Mouse (Mus musculus) embryonic facial prominence, embryonic 12.5 days (tissue): ENCODE results near the gene Ipo8. TPM values are rescaled to one million over a fixed set of nuclear protein-coding genes. Genes with fewer than 3 reads are reported as not detected.
A peak's percentile ranks its signal among the peaks of the same experiment; 100 is the strongest.

Source experiments
- ATAC-seq: fragments of 200-750 bp; cut with Nextera tagmentation; 2 replicates; pipeline ENCODE4 v1.8.0; 2017; ENCODE audit not compliant: insufficient number of reproducible peaks, insufficient read depth, low FRiP score, low TSS enrichment
- H3K27ac ChIP-seq: fragments of 300-500 bp; sonication (generic); 2 replicates; pipeline ENCODE4 v1.5.1; 2016; ENCODE audit warnings: mild to moderate bottlenecking
- H3K27me3 ChIP-seq: fragments of 300-500 bp; sonication (generic); 2 replicates; pipeline ENCODE4 v1.6.1; 2016; ENCODE audit warnings: mild to moderate bottlenecking, moderate library complexity
- H3K36me3 ChIP-seq: fragments of 300-500 bp; sonication (generic); 2 replicates; pipeline ENCODE4 v1.6.1; 2016; ENCODE audit warnings: mild to moderate bottlenecking
- H3K4me1 ChIP-seq: fragments of 300-500 bp; sonication (generic); 2 replicates; pipeline ENCODE4 v1.6.1; 2016
- H3K4me2 ChIP-seq: fragments of 300-500 bp; sonication (generic); replicated peaks from 2 replicates; pipeline ENCODE4 v1.6.1; 2016; ENCODE audit warnings: mild to moderate bottlenecking, moderate library complexity
- H3K4me3 ChIP-seq: fragments of 300-500 bp; sonication (generic); 2 replicates; pipeline ENCODE4 v1.5.1; 2016; ENCODE audit warnings: mild to moderate bottlenecking
- H3K9ac ChIP-seq: fragments of 300-500 bp; sonication (generic); 2 replicates; pipeline ENCODE4 v1.6.1; 2016; ENCODE audit warnings: mild to moderate bottlenecking, moderate library complexity
- H3K9me3 ChIP-seq: fragments of 300-500 bp; sonication (generic); 2 replicates; pipeline ENCODE4 v1.6.1; 2016; ENCODE audit warnings: mild to moderate bottlenecking, moderate library complexity
- WGBS: fragments of 180-500 bp; shearing (Covaris S2); methylation state at CpG from one replicate; pipeline ENCODE4 v1.1.7; 2016; 5-methylcytosine and 5-hydroxymethylcytosine counted together
- polyA plus RNA-seq: library from polyadenylated mRNA; unstranded; fragments of >200 nt; fragmentation: Nextera tagmentation; extraction: Ambion mirVana; gene quantifications from 2 replicates; pipeline ENCODE4 v1.2.1, GENCODE M21; 2016

The Ipo8 gene
- polyA plus RNA-seq, 1 experiment from 2014 or later = 31.3 TPM

DNA sequence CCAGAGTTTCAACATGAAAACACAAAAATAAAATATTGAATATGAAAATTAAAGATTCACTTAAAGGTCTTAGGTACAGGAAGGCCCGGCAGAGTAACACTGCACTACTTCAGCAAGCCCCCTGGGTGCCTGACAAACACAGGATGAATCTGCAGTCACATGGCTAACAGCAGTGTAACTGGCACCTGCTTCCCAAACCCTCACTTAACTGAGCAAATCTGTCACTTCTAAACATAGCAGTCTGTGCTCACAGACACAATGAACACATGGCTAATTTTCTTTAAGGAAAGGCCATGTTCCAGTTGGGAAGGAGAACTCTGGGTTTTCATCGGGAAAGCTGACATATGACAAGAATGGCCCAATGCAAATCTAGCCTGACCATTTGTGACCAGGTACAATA lies 36.1 kb downstream of the Ipo8 start:
- Histone ChIP-seq H3K4me1 (no peaks in the 10 kb centered on the region), H3K9me3 (no peaks in the 10 kb centered on the region), H3K4me2 (no peak overlapping the region), H3K27ac (no peak overlapping the region), H3K27me3 (no peaks in the 10 kb centered on the region), H3K36me3 (peaks cover 41% of the 10 kb centered on the region), H3K4me3 (no peak overlapping the region), H3K9ac (no peak overlapping the region)
- ATAC-seq = no peak
- 84% methylated on average over 2 of the region's 2 CpGs for whole genome bisulfite sequencing

DNA sequence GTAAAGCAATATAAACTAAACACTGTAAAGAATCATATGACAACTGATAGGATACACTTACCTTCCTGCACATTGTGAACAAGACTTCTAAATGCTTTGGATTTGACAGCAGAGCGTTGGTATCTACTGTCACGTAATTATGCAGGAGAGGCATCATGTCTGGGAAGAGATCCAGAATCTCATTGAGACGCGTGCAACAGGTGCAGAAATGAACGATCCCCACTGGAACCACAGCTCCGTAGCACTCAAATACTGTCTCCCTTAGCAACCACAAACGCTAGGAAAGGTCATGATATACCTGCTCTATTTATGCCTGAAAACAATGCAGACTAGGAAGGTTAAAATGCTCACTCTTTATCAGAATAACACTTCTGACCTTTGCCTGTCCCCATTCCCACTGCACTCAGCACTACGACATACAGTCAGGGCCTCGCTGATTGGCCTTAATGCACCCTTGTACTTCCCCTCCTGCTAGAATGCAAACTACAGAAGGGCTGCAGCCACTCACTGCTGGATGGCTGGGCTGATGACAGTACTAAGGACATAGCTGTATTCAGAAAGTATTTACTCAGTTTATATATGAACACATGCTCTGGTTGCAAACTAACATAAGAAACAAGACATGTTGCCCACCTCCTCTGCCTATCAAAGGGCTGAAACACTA lies 42.1 kb downstream of the Ipo8 start:
- H3K4me3 ChIP-seq = no peak overlapping the region
- H3K9me3 ChIP-seq = no peaks in the 10 kb centered on the region
- no peaks in the 10 kb centered on the region for H3K4me1 ChIP-seq
- no peak for ATAC-seq
- H3K9ac ChIP-seq = no peak overlapping the region
- H3K27ac ChIP-seq = no peak overlapping the region
- H3K4me2 ChIP-seq = no peak overlapping the region
- WGBS = 94% methylated on average over 9 of the region's 9 CpGs
- no peaks in the 10 kb centered on the region for H3K27me3 ChIP-seq
- H3K36me3 ChIP-seq = peaks cover 53% of the 10 kb centered on the region

DNA sequence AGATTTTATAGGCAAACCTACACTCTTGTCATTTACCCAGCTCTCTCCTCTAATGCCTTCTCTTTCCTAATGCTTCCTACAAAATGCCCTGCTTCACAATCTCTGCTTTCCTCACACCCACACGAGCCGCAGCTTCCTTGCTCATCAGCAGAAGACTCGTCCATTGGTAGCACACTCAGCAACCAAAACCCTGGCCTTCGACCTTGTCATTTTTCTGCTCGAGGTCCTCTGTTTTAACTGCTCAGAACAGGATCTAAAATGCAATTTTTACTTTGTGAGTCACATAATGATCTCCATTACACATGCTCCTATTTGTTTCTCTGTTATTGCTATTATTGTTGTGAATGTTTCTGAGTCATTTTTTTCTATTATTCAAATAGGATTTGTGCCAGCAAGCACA lies 45.1 kb downstream of the Ipo8 start:
- Histone ChIP-seq H3K9ac (no peak overlapping the region), H3K9me3 (no peaks in the 10 kb centered on the region), H3K36me3 (peaks cover 62% of the 10 kb centered on the region), H3K4me1 (no peaks in the 10 kb centered on the region), H3K4me3 (no peak overlapping the region), H3K27me3 (no peaks in the 10 kb centered on the region), H3K27ac (no peak overlapping the region), H3K4me2 (no peak overlapping the region)
- ATAC-seq = no peak
- 93% methylated on average over 5 of the region's 5 CpGs for WGBS

- H3K4me3 ChIP-seq = no peak overlapping the region
- H3K9me3 ChIP-seq = no peaks in the 10 kb centered on the region
- no peaks in the 10 kb centered on the region for H3K4me1 ChIP-seq
- H3K4me2 ChIP-seq = no peak overlapping the region
- 94% methylated on average over 9 of the region's 9 CpGs for WGBS
- H3K27me3 ChIP-seq = no peaks in the 10 kb centered on the region
- ATAC-seq = no peak
- H3K9ac ChIP-seq = no peak overlapping the region
- H3K27ac ChIP-seq = no peak overlapping the region
- H3K36me3 ChIP-seq = peaks cover 59% of the 10 kb centered on the region
These were observed 46.8 kb downstream of the Ipo8 start for GRCm38 (mm10) chr6:148784418-148784817.

DNA sequence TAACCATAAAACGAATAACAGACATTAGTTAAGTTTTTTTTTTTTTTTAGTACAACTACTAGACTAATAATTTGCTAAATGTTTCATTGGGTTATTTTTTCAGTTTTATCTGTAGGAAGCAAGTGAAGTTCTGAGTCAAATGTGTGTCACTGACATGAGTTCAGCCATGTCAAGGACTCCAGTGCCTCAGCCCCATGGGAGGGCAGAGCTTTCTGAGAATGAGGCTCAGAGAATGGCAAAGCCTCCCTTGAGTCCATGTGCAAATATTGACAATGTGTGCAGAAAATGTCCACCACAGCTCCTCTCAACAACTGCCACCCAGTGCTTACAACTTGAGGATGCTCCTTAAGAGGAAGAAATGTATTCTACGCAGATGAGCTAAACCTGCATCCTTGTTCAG lies 55.0 kb downstream of the Ipo8 start:
- Histone ChIP-seq H3K36me3 (peaks cover 52% of the 10 kb centered on the region), H3K4me3 (no peak overlapping the region), H3K4me2 (no peak overlapping the region), H3K4me1 (no peaks in the 10 kb centered on the region), H3K27me3 (no peaks in the 10 kb centered on the region), H3K9ac (no peak overlapping the region), H3K9me3 (no peaks in the 10 kb centered on the region), H3K27ac (no peak overlapping the region)
- WGBS = 98% methylated on average over 2 of the region's 2 CpGs
- no peak for ATAC-seq

GRCm38 (mm10) chr6:148771423-148771822 lies 59.8 kb downstream of the Ipo8 start:
- no peaks in the 10 kb centered on the region for H3K9me3 ChIP-seq
- H3K27me3 ChIP-seq = no peaks in the 10 kb centered on the region
- H3K27ac ChIP-seq = no peak overlapping the region
- no peak overlapping the region for H3K4me2 ChIP-seq
- no peak overlapping the region for H3K4me3 ChIP-seq
- 87% methylated on average over 3 of the region's 3 CpGs for WGBS
- H3K36me3 ChIP-seq = peaks cover 33% of the 10 kb centered on the region
- no peaks in the 10 kb centered on the region for H3K4me1 ChIP-seq
- no peak for ATAC-seq
- H3K9ac ChIP-seq = no peak overlapping the region

DNA sequence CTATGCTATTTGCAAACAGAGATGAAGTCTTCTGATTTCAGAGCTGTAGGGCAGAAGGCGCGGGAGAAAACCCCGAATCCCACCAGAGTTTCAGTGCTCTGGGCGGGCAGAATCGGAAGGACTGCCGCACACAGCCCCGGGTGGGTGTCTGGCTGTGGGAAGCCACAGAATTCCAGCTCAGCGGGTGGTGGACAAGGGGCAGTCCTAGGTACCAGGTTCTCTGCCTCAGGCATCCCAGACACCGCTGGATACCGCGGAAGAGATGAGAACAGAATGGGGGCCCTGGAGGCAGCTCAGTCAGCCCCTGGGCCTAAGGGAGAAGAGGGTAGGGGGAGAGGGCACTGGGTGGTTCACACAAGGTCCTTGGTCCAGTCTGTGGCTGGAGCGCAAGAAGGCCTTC lies 62.8 kb downstream of the Ipo8 start:
- H3K4me3 ChIP-seq = no peak overlapping the region
- H3K9ac ChIP-seq = no peak overlapping the region
- ATAC-seq = peak; percentile 41; the same call in 1 of the 2 replicates
- H3K27ac ChIP-seq = no peak overlapping the region
- no peaks in the 10 kb centered on the region for H3K27me3 ChIP-seq
- H3K4me1 ChIP-seq = no peaks in the 10 kb centered on the region
- no peak overlapping the region for H3K4me2 ChIP-seq
- H3K36me3 ChIP-seq = peaks cover 9% of the 10 kb centered on the region; the same call in 1 of the 2 replicates
- 78% methylated on average over 12 of the region's 12 CpGs for WGBS
- H3K9me3 ChIP-seq = no peaks in the 10 kb centered on the region

- Histone ChIP-seq H3K27me3 (no peaks in the 10 kb centered on the region), H3K4me1 (no peaks in the 10 kb centered on the region), H3K27ac (no peak overlapping the region), H3K9ac (no peak overlapping the region), H3K4me2 (no peak overlapping the region), H3K36me3 (peaks cover 4% of the 10 kb centered on the region; the same call in 1 of the 2 replicates), H3K4me3 (no peak overlapping the region), H3K9me3 (no peaks in the 10 kb centered on the region)
- ATAC-seq = no peak
These were observed 64.0 kb downstream of the Ipo8 start for GRCm38 (mm10) chr6:148767228-148767627.

GRCm38 (mm10) chr6:148761967-148762712 lies 69.1 kb downstream of the Ipo8 start:
- no peak overlapping the region for H3K4me2 ChIP-seq
- no peaks in the 10 kb centered on the region for H3K27me3 ChIP-seq
- H3K9me3 ChIP-seq = no peaks in the 10 kb centered on the region
- WGBS = 84% methylated on average over 3 of the region's 3 CpGs
- H3K9ac ChIP-seq = no peak overlapping the region
- no peaks in the 10 kb centered on the region for H3K36me3 ChIP-seq
- H3K27ac ChIP-seq = no peak overlapping the region
- no peak for ATAC-seq
- H3K4me1 ChIP-seq = no peaks in the 10 kb centered on the region
- no peak overlapping the region for H3K4me3 ChIP-seq

DNA sequence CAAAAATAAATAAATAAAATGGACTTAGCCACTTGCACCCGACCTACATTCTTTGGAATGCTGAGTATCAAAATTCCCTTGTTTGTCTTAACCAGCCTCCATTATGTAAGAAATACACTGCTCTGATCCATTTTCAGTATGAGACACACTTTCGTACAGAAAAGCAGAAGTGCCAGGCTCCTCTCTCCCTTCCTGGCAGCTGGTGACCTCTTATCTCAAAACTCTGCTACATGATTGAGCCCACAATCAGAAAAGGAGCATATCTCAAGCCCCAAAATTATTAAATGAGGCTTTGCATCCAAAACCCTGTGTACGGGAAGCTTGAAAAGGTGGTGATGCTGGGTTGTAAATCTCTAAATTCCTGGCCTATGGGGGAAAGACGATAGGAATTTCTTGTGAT lies 69.8 kb downstream of the Ipo8 start:
- Histone ChIP-seq H3K27me3 (no peaks in the 10 kb centered on the region), H3K27ac (no peak overlapping the region), H3K9ac (no peak overlapping the region), H3K4me3 (no peak overlapping the region), H3K9me3 (no peaks in the 10 kb centered on the region), H3K4me2 (no peak overlapping the region), H3K36me3 (no peaks in the 10 kb centered on the region), H3K4me1 (no peaks in the 10 kb centered on the region)
- no peak for ATAC-seq
- 78% methylated on average over 4 of the region's 4 CpGs for WGBS

GRCm38 (mm10) chr6:148756535-148756934 lies 74.7 kb downstream of the Ipo8 start:
- ATAC-seq = no peak
- no peaks in the 10 kb centered on the region for H3K4me1 ChIP-seq
- no peak overlapping the region for H3K4me2 ChIP-seq
- no peak overlapping the region for H3K27ac ChIP-seq
- H3K36me3 ChIP-seq = no peaks in the 10 kb centered on the region
- no peak overlapping the region for H3K4me3 ChIP-seq
- WGBS = 92% methylated on average over 1 of the region's 1 CpGs
- no peaks in the 10 kb centered on the region for H3K27me3 ChIP-seq
- no peaks in the 10 kb centered on the region for H3K9me3 ChIP-seq
- H3K9ac ChIP-seq = no peak overlapping the region

DNA sequence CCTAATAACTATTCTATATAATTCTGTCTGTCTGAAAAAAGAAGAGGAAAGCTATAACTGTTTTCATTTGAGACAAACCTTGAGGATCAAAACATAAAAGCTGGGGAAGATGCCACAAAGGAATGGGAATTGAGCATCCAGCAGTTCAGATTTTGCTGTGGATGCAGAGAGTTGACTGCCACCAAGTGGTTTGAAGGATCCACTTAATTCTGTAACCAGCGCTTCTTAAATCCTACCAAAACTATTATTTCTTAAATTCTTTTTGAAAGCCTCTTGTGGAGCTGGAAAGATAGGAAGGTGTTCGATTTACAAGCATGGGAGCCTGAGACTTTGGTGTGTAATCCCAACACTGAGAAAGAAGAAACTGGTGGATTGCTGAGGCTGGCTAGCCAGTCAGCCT lies 79.9 kb downstream of the Ipo8 start:
- Histone ChIP-seq H3K4me1 (no peaks in the 10 kb centered on the region), H3K4me3 (no peak overlapping the region), H3K4me2 (no peak overlapping the region), H3K9ac (no peak overlapping the region), H3K36me3 (no peaks in the 10 kb centered on the region), H3K27me3 (no peaks in the 10 kb centered on the region), H3K9me3 (no peaks in the 10 kb centered on the region), H3K27ac (no peak overlapping the region)
- WGBS = 76% methylated on average over 2 of the region's 2 CpGs
- no peak for ATAC-seq
